Mouse (Mus musculus): ENCODE measurements around the gene Apobr. TPM values are rescaled to one million over a fixed set of nuclear protein-coding genes. Genes with fewer than 3 reads are reported as not detected.

Apobr gene
- polyA plus RNA-seq, 1 experiment: 7.2 TPM

GRCm38 (mm10) chr7:126554796-126555195, 29.9 kb upstream of the Apobr start:
- DNase-seq: peak; percentile 29
- Histone ChIP-seq H3K27me3 (ENCODE audit: control insufficient read depth, insufficient read depth, low read length) (no peaks in the 10 kb centered on the region), H3K36me3 (ENCODE audit: control insufficient read depth, insufficient read depth, low read length) (peaks cover 98% of the 10 kb centered on the region), H3K27ac (ENCODE audit: control insufficient read depth, insufficient read depth, low read length) (no peak overlapping the region), H3K4me1 (replicated peaks; ENCODE audit: control insufficient read depth, insufficient read depth, low read length) (no peaks in the 10 kb centered on the region), H3K4me3 (ENCODE audit: control insufficient read depth, insufficient read depth, low read length) (no peak overlapping the region)
- no peak for TF ChIP-seq CTCF (IDR thresholded peaks at IDR 0.05; ENCODE audit: borderline replicate concordance, control insufficient read depth, extremely low read depth, insufficient read depth, low read length, poor library complexity)
- 95% methylated on average over 1 of the region's 1 CpGs for WGBS

- no peak for DNase-seq
- no peak overlapping the region for H3K27ac ChIP-seq (ENCODE audit: control insufficient read depth, insufficient read depth, low read length)
- TF ChIP-seq CTCF (IDR thresholded peaks at IDR 0.05; ENCODE audit: borderline replicate concordance, control insufficient read depth, extremely low read depth, insufficient read depth, low read length, poor library complexity): no peak
- TF ChIP-seq POLR2A (IDR thresholded peaks at IDR 0.05; ENCODE audit: control insufficient read depth, extremely low read depth, insufficient read depth, low read length, poor library complexity): no peak
- peaks cover 96% of the 10 kb centered on the region for H3K36me3 ChIP-seq (ENCODE audit: control insufficient read depth, insufficient read depth, low read length)
- no peaks in the 10 kb centered on the region for H3K4me1 ChIP-seq (replicated peaks; ENCODE audit: control insufficient read depth, insufficient read depth, low read length)
- WGBS: 99% methylated on average over 5 of the region's 5 CpGs
- no peaks in the 10 kb centered on the region for H3K27me3 ChIP-seq (ENCODE audit: control insufficient read depth, insufficient read depth, low read length)
- H3K4me3 ChIP-seq (ENCODE audit: control insufficient read depth, insufficient read depth, low read length): no peak overlapping the region
Measured at GRCm38 (mm10) chr7:126556635-126557034, 28.1 kb upstream of the Apobr start.

GRCm38 (mm10) chr7:126565693-126566092, 19.0 kb upstream of the Apobr start:
- no peaks in the 10 kb centered on the region for H3K27me3 ChIP-seq (ENCODE audit: control insufficient read depth, insufficient read depth, low read length)
- TF ChIP-seq CTCF (IDR thresholded peaks at IDR 0.05; ENCODE audit: borderline replicate concordance, control insufficient read depth, extremely low read depth, insufficient read depth, low read length, poor library complexity) (no peak), POLR2A (IDR thresholded peaks at IDR 0.05; ENCODE audit: control insufficient read depth, extremely low read depth, insufficient read depth, low read length, poor library complexity) (no peak)
- peaks cover 2% of the 10 kb centered on the region; the same call in 1 of the 2 replicates for H3K4me1 ChIP-seq (replicated peaks; ENCODE audit: control insufficient read depth, insufficient read depth, low read length)
- no peak for DNase-seq
- peak overlapping the region; percentile 10; the same call in 1 of the 2 replicates for H3K27ac ChIP-seq (ENCODE audit: control insufficient read depth, insufficient read depth, low read length)
- H3K36me3 ChIP-seq (ENCODE audit: control insufficient read depth, insufficient read depth, low read length): peaks cover 31% of the 10 kb centered on the region
- peak overlapping the region; percentile 76 for H3K4me3 ChIP-seq (ENCODE audit: control insufficient read depth, insufficient read depth, low read length)
- WGBS: under 1% methylated on average over 28 of the region's 28 CpGs

GRCm38 (mm10) chr7:126566094-126566765, 18.5 kb upstream of the Apobr start, which contains the start of gene Eif3c:
Gene Eif3c (minus strand): TSS chr7:126566411.
- Histone ChIP-seq H3K27me3 (ENCODE audit: control insufficient read depth, insufficient read depth, low read length) (no peaks in the 10 kb centered on the region), H3K4me3 (ENCODE audit: control insufficient read depth, insufficient read depth, low read length) (peak within 1 kb of the TSS; percentile 76), H3K36me3 (ENCODE audit: control insufficient read depth, insufficient read depth, low read length) (peaks cover 27% of the 10 kb centered on the region), H3K27ac (ENCODE audit: control insufficient read depth, insufficient read depth, low read length) (peak within 1 kb of the TSS; percentile 56; the same call in 1 of the 2 replicates), H3K4me1 (replicated peaks; ENCODE audit: control insufficient read depth, insufficient read depth, low read length) (peaks cover 2% of the 10 kb centered on the region; the same call in 1 of the 2 replicates)
- WGBS: under 1% methylated on average over 46 of the region's 46 CpGs
- DNase-seq: peak; percentile 85
- TF ChIP-seq POLR2A (IDR thresholded peaks at IDR 0.05; ENCODE audit: control insufficient read depth, extremely low read depth, insufficient read depth, low read length, poor library complexity): peak; percentile 46; the same call in 1 of the 2 replicates
- TF ChIP-seq CTCF (IDR thresholded peaks at IDR 0.05; ENCODE audit: borderline replicate concordance, control insufficient read depth, extremely low read depth, insufficient read depth, low read length, poor library complexity): no peak

GRCm38 (mm10) chr7:126576946-126577345, 7.8 kb upstream of the Apobr start:
- 0 out of 2 replicates have a peak, but pooled peaks have one; percentile 36 for TF ChIP-seq CTCF (IDR thresholded peaks at IDR 0.05; ENCODE audit: borderline replicate concordance, control insufficient read depth, extremely low read depth, insufficient read depth, low read length, poor library complexity)
- no peak for TF ChIP-seq POLR2A (IDR thresholded peaks at IDR 0.05; ENCODE audit: control insufficient read depth, extremely low read depth, insufficient read depth, low read length, poor library complexity)
- DNase-seq: peak; percentile 55
- H3K36me3 ChIP-seq (ENCODE audit: control insufficient read depth, insufficient read depth, low read length): peaks cover under 1% of the 10 kb centered on the region; the same call in 1 of the 2 replicates
- no peak overlapping the region for H3K4me3 ChIP-seq (ENCODE audit: control insufficient read depth, insufficient read depth, low read length)
- H3K27me3 ChIP-seq (ENCODE audit: control insufficient read depth, insufficient read depth, low read length): no peaks in the 10 kb centered on the region
- WGBS: 84% methylated on average over 8 of the region's 8 CpGs
- no peak overlapping the region for H3K27ac ChIP-seq (ENCODE audit: control insufficient read depth, insufficient read depth, low read length)
- no peaks in the 10 kb centered on the region for H3K4me1 ChIP-seq (replicated peaks; ENCODE audit: control insufficient read depth, insufficient read depth, low read length)

- Histone ChIP-seq H3K4me1 (replicated peaks; ENCODE audit: control insufficient read depth, insufficient read depth, low read length) (peaks cover 7% of the 10 kb centered on the region), H3K4me3 (ENCODE audit: control insufficient read depth, insufficient read depth, low read length) (no peak overlapping the region), H3K27ac (ENCODE audit: control insufficient read depth, insufficient read depth, low read length) (no peak overlapping the region), H3K27me3 (ENCODE audit: control insufficient read depth, insufficient read depth, low read length) (no peaks in the 10 kb centered on the region), H3K36me3 (ENCODE audit: control insufficient read depth, insufficient read depth, low read length) (no peaks in the 10 kb centered on the region)
- TF ChIP-seq CTCF (IDR thresholded peaks at IDR 0.05; ENCODE audit: borderline replicate concordance, control insufficient read depth, extremely low read depth, insufficient read depth, low read length, poor library complexity) (peak; percentile 72; the same call in 1 of the 2 replicates), POLR2A (IDR thresholded peaks at IDR 0.05; ENCODE audit: control insufficient read depth, extremely low read depth, insufficient read depth, low read length, poor library complexity) (no peak)
- DNase-seq: peak; percentile 57
- WGBS: 77% methylated on average over 8 of the region's 8 CpGs
Measured at GRCm38 (mm10) chr7:126579172-126579571, 5.6 kb upstream of the Apobr start.

All from thymus, adult 2 months (tissue).